Mouse (Mus musculus) intestine, embryonic 16.5 days (tissue): ENCODE measurements around the gene Ppp1cc. TPM values are rescaled to one million over a fixed set of nuclear protein-coding genes. Genes with fewer than 3 reads are reported as not detected.
A peak's percentile ranks its signal among the peaks of the same experiment; 100 is the strongest.
"Not testable (repeated sequence)": the region's sequence is repeated elsewhere in the genome, so short reads cannot be mapped to it uniquely, and the experiment has no call there.

ENCODE experiments used
- ATAC-seq: fragments of 200-750 bp; cut with Nextera tagmentation; 2 replicates; pipeline ENCODE4 v1.8.0; 2017; ENCODE audit warnings: moderate TSS enrichment, moderate library complexity
- H3K27ac ChIP-seq: fragments of 300-500 bp; sonication (generic); 2 replicates; pipeline ENCODE4 v1.5.1; 2014; ENCODE audit warnings: mild to moderate bottlenecking, low read length
- H3K27me3 ChIP-seq: fragments of 300-500 bp; sonication (generic); replicated peaks from 2 replicates; pipeline ENCODE4 v1.6.1; 2014; ENCODE audit warnings: low read length, control low read depth, mixed read lengths; ENCODE audit not compliant: control insufficient read depth, insufficient read depth
- H3K36me3 ChIP-seq: fragments of 300-500 bp; sonication (generic); 2 replicates; pipeline ENCODE4 v1.6.1; 2014; ENCODE audit warnings: low read length, control low read depth; ENCODE audit not compliant: control insufficient read depth, insufficient read depth
- H3K4me1 ChIP-seq: fragments of 300-500 bp; sonication (generic); 2 replicates; pipeline ENCODE4 v1.6.1; 2014; ENCODE audit warnings: low read length, control low read depth, mixed read lengths; ENCODE audit not compliant: control insufficient read depth, insufficient read depth
- H3K4me2 ChIP-seq: fragments of 300-500 bp; sonication (generic); 2 replicates; pipeline ENCODE4 v1.6.1; 2014; ENCODE audit warnings: low read depth, low read length, control low read depth
- H3K4me3 ChIP-seq: fragments of 300-500 bp; sonication (generic); 2 replicates; pipeline ENCODE4 v1.5.1; 2014; ENCODE audit warnings: mild to moderate bottlenecking, low read length
- H3K9ac ChIP-seq: fragments of 300-500 bp; sonication (generic); 2 replicates; pipeline ENCODE4 v1.6.1; 2014; ENCODE audit warnings: low read depth, low read length
- H3K9me3 ChIP-seq: fragments of 300-500 bp; sonication (generic); 2 replicates; pipeline ENCODE4 v1.6.1; 2016; ENCODE audit warnings: low read length, control low read depth; ENCODE audit not compliant: control insufficient read depth
- WGBS: fragments of 180-500 bp; shearing (Covaris S2); extraction: QIAGEN DNeasy Blood & Tissue Kit; methylation state at CpG from one replicate; pipeline ENCODE4 v1.1.7; 2014; 5-methylcytosine and 5-hydroxymethylcytosine counted together
- polyA plus RNA-seq: library from polyadenylated mRNA; unstranded; fragments of >200 nt; fragmentation: Nextera tagmentation; extraction: Ambion mirVana; gene quantifications from 2 replicates; pipeline ENCODE4 v1.2.1, GENCODE M21; 2015

Gene Ppp1cc
- polyA plus RNA-seq, 1 experiment from 2014 or later, result 215 TPM

- Histone ChIP-seq H3K4me1 (no peaks in the 10 kb centered on the region), H3K4me2 (no peak overlapping the region), H3K9me3 (no peaks in the 10 kb centered on the region), H3K4me3 (no peak overlapping the region), H3K27ac (no peak overlapping the region), H3K27me3 (no peaks in the 10 kb centered on the region), H3K9ac (no peak overlapping the region), H3K36me3 (no peaks in the 10 kb centered on the region)
- WGBS, result 88% methylated on average over 6 of the region's 6 CpGs
- no peak for ATAC-seq
These were observed 43.8 kb downstream of the Ppp1cc start for GRCm38 (mm10) chr5:122201904-122202303.

- no peak overlapping the region for H3K9ac ChIP-seq
- no peak for ATAC-seq
- no peaks in the 10 kb centered on the region for H3K27me3 ChIP-seq
- 72% methylated on average over 2 of the region's 2 CpGs for WGBS
- no peaks in the 10 kb centered on the region for H3K9me3 ChIP-seq
- H3K4me1 ChIP-seq, result peaks cover 4% of the 10 kb centered on the region; the same call in 1 of the 2 replicates
- H3K4me2 ChIP-seq, result no peak overlapping the region
- no peak overlapping the region for H3K4me3 ChIP-seq
- no peak overlapping the region for H3K27ac ChIP-seq
- H3K36me3 ChIP-seq, result no peaks in the 10 kb centered on the region
These were observed 46.1 kb downstream of the Ppp1cc start for GRCm38 (mm10) chr5:122204180-122204579.

GRCm38 (mm10) chr5:122206475-122206874 lies 48.4 kb downstream of the Ppp1cc start, which contains the start of gene Hvcn1:
Gene Hvcn1 (plus strand): TSS chr5:122206804.
- Histone ChIP-seq H3K4me2 (no peak within 1 kb of the TSS), H3K36me3 (no peaks in the 10 kb centered on the region), H3K27ac (no peak within 1 kb of the TSS), H3K4me1 (peaks cover 13% of the 10 kb centered on the region), H3K27me3 (no peaks in the 10 kb centered on the region), H3K9ac (no peak within 1 kb of the TSS), H3K9me3 (no peaks in the 10 kb centered on the region), H3K4me3 (no peak within 1 kb of the TSS)
- 73% methylated on average over 4 of the region's 4 CpGs for WGBS
- no peak for ATAC-seq

GRCm38 (mm10) chr5:122208909-122209308 lies 50.8 kb downstream of the Ppp1cc start:
- peak overlapping the region; percentile 63; the same call in 1 of the 2 replicates for H3K4me2 ChIP-seq
- peaks cover 13% of the 10 kb centered on the region for H3K4me1 ChIP-seq
- no peaks in the 10 kb centered on the region for H3K27me3 ChIP-seq
- 0 out of 2 replicates have a peak overlapping the region, but pooled peaks have one; percentile 71 for H3K9ac ChIP-seq
- 60% methylated on average over 6 of the region's 6 CpGs for WGBS
- no peak overlapping the region for H3K27ac ChIP-seq
- no peak for ATAC-seq
- no peaks in the 10 kb centered on the region for H3K9me3 ChIP-seq
- H3K4me3 ChIP-seq, result no peak overlapping the region
- H3K36me3 ChIP-seq, result no peaks in the 10 kb centered on the region

- peaks cover 13% of the 10 kb centered on the region for H3K4me1 ChIP-seq
- WGBS, result 4% methylated on average over 18 of the region's 21 CpGs
- no peaks in the 10 kb centered on the region for H3K27me3 ChIP-seq
- peak overlapping the region; percentile 71 for H3K9ac ChIP-seq
- 0 out of 2 replicates have a peak overlapping the region, but pooled peaks have one; percentile 29 for H3K27ac ChIP-seq
- no peaks in the 10 kb centered on the region for H3K9me3 ChIP-seq
- peak overlapping the region; percentile 63 for H3K4me2 ChIP-seq
- peak overlapping the region; percentile 47 for H3K4me3 ChIP-seq
- H3K36me3 ChIP-seq, result no peaks in the 10 kb centered on the region
- ATAC-seq, result peak; percentile 79
These were observed 51.7 kb downstream of the Ppp1cc start for GRCm38 (mm10) chr5:122209591-122210368.

- WGBS, result 93% methylated on average over 8 of the region's 8 CpGs
- no peak for ATAC-seq
- H3K27ac ChIP-seq, result no peak overlapping the region
- no peaks in the 10 kb centered on the region for H3K36me3 ChIP-seq
- no peak overlapping the region for H3K9ac ChIP-seq
- no peak overlapping the region for H3K4me3 ChIP-seq
- H3K4me1 ChIP-seq, result peaks cover 13% of the 10 kb centered on the region
- H3K9me3 ChIP-seq, result no peaks in the 10 kb centered on the region
- H3K27me3 ChIP-seq, result no peaks in the 10 kb centered on the region
- H3K4me2 ChIP-seq, result no peak overlapping the region
These were observed 52.8 kb downstream of the Ppp1cc start for GRCm38 (mm10) chr5:122210890-122211289.

- Histone ChIP-seq H3K27me3 (no peaks in the 10 kb centered on the region), H3K36me3 (no peaks in the 10 kb centered on the region), H3K27ac (no peak overlapping the region), H3K4me1 (peaks cover 13% of the 10 kb centered on the region), H3K9me3 (no peaks in the 10 kb centered on the region), H3K4me2 (no peak overlapping the region), H3K4me3 (no peak overlapping the region), H3K9ac (no peak overlapping the region)
- no peak for ATAC-seq
- WGBS, result 79% methylated on average over 8 of the region's 8 CpGs
These were observed 54.0 kb downstream of the Ppp1cc start for GRCm38 (mm10) chr5:122212125-122212524.

GRCm38 (mm10) chr5:122212820-122213219 lies 54.7 kb downstream of the Ppp1cc start:
- peaks cover 13% of the 10 kb centered on the region for H3K4me1 ChIP-seq
- H3K9ac ChIP-seq, H3K4me2 ChIP-seq, H3K27ac ChIP-seq, ATAC-seq, H3K36me3 ChIP-seq, H3K9me3 ChIP-seq, H3K4me3 ChIP-seq, H3K27me3 ChIP-seq: not testable (repeated sequence)
- WGBS, result 94% methylated on average over 1 of the region's 1 CpGs

GRCm38 (mm10) chr5:122213861-122214260 lies 55.8 kb downstream of the Ppp1cc start:
- H3K4me3 ChIP-seq, result no peak overlapping the region
- H3K27ac ChIP-seq, result no peak overlapping the region
- H3K27me3 ChIP-seq, result no peaks in the 10 kb centered on the region
- no peak overlapping the region for H3K9ac ChIP-seq
- no peak overlapping the region for H3K4me2 ChIP-seq
- no peaks in the 10 kb centered on the region for H3K9me3 ChIP-seq
- WGBS, result 85% methylated on average over 6 of the region's 6 CpGs
- no peaks in the 10 kb centered on the region for H3K36me3 ChIP-seq
- peaks cover 12% of the 10 kb centered on the region for H3K4me1 ChIP-seq
- ATAC-seq, result no peak
